Mouse (Mus musculus): ENCODE results near the gene Mccc1. TPM values are rescaled to one million over a fixed set of nuclear protein-coding genes. Genes with fewer than 3 reads are reported as not detected.

Mccc1 gene
- polyA plus RNA-seq (2012; rRNA removed): 4.7 and 4.8 TPM in 2 replicates

DNA sequence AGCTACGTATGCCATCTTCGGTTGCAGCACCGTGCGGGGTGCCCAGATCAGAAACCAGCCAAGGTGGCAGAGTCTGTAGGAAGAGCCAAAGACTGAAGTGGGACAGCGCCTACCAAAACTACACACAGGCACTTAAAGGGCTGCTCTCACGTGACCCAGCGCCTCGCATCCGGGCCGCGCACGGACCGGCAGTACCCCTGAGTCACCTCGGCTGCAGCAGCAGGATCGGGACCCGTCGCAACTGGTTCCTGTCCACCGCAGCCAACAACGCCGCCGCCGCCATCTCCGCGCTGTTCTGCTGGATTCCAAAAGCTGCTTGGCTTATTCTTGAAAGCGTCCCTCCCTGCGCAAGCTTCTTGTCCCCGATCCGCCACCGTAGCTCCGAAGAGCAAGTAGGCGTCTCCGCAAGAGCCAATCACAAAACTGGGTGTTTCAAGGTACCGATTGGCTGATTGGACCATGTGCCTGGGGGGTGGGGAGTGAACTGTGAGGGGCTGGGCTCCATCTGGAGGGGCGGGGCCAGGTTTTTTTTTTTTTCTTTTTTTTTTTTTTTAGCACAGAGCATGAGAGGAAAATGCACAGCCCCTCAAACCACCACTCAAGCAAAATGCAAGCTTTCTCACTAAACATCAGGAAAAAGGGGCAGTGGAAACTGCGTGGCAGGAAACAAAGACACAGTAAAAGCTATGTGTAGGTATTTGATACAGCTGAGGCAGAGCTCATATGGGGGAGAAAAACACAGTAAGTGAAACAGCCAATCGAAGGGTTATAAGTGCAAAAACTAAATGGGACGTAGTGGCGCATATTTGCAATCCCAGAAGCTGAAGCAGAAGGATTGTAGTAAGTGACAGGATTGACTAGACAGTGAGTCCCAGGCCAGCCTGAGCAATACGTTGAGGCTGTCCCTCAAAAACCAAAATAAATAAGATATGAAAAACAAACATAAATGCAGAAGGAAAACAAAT, at the start of gene Mccc1:
Gene Mccc1 (minus strand): TSS at position 404 of the 965 bp plus-strand sequence.
- H3K4me1 ChIP-seq (ENCODE audit: control insufficient read depth, insufficient read depth, insufficient read length): no peaks in the 10 kb centered on the region
- H3K4me3 ChIP-seq (ENCODE audit: extremely low read depth, insufficient read depth, insufficient read length): peak within 1 kb of the TSS; percentile 96
- peaks cover 2% of the 10 kb centered on the region for H3K36me3 ChIP-seq (ENCODE audit: control insufficient read depth, insufficient read depth, low read length)
- DNase-seq (ENCODE audit: low read depth in 1 of 2, low spot score in 2 of 2): peak; percentile 90 to 93
- no peaks in the 10 kb centered on the region for H3K27me3 ChIP-seq (ENCODE audit: control insufficient read depth, insufficient read depth, low read length)
- peak within 1 kb of the TSS; percentile 96 for H3K27ac ChIP-seq (ENCODE audit: insufficient read depth, low read length)
- WGBS: 2% methylated on average over 39 of the region's 39 CpGs
- TF ChIP-seq CTCF (IDR thresholded peaks at IDR 0.05; ENCODE audit: extremely low read depth, insufficient read depth, insufficient read length, insufficient replicate concordance): no peak
- no peak; the same call in 1 of the 2 replicates for TF ChIP-seq POLR2A (IDR thresholded peaks at IDR 0.05; ENCODE audit: low read depth, low read length)

DNA sequence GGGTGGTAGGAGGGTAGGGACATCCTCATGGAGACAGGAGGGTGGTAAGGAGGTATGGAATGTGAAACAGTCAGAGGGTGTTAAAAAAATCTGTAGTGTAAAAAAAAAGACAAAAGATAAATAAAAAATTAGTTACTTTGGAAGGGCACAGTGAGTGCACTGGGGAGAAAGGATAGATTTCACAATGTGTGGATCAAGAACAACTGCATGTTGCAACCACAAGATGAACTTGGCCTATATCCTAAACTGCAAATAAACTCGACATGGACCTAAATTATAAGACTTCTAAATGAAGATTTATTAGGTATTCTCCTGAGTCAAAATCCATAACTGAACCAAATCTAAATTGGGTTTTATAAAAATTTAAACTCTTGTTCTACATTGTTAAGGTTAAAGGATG, 48.6 kb upstream of the Mccc1 start:
- Histone ChIP-seq H3K4me1 (ENCODE audit: control insufficient read depth, insufficient read depth, insufficient read length) (no peaks in the 10 kb centered on the region), H3K4me3 (ENCODE audit: extremely low read depth, insufficient read depth, insufficient read length) (no peak overlapping the region), H3K27ac (ENCODE audit: insufficient read depth, low read length) (no peak overlapping the region), H3K36me3 (ENCODE audit: control insufficient read depth, insufficient read depth, low read length) (no peaks in the 10 kb centered on the region), H3K27me3 (ENCODE audit: control insufficient read depth, insufficient read depth, low read length) (no peaks in the 10 kb centered on the region)
- TF ChIP-seq POLR2A (IDR thresholded peaks at IDR 0.05; ENCODE audit: low read depth, low read length): no peak
- TF ChIP-seq CTCF (IDR thresholded peaks at IDR 0.05; ENCODE audit: extremely low read depth, insufficient read depth, insufficient read length, insufficient replicate concordance): no peak
- 65% methylated on average over 1 of the region's 1 CpGs for WGBS
- DNase-seq (ENCODE audit: low read depth in 1 of 2, low spot score in 2 of 2): no peak

DNA sequence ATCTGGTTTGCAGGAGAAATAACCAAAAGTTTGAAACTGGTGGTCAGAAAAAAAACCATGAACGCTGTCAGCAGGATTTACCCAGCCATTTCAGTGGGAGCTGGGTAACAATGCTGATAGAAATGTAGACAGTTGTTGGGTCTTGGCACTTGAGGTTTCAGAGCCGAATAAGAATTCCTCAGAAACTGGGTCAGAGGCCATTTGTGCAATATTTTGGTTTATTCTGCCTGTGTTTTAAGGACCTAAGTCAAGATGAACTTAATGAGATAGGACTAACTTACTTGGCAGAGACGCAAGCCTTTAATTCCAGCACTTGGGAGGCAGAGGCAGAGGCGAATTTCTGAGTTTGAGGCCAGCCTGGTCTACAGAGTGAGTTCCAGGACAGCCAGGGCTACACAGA, 44.6 kb upstream of the Mccc1 start:
- H3K27me3 ChIP-seq (ENCODE audit: control insufficient read depth, insufficient read depth, low read length): no peaks in the 10 kb centered on the region
- no peaks in the 10 kb centered on the region for H3K36me3 ChIP-seq (ENCODE audit: control insufficient read depth, insufficient read depth, low read length)
- WGBS: 76% methylated on average over 4 of the region's 4 CpGs
- no peaks in the 10 kb centered on the region for H3K4me1 ChIP-seq (ENCODE audit: control insufficient read depth, insufficient read depth, insufficient read length)
- no peak for DNase-seq (ENCODE audit: low read depth in 1 of 2, low spot score in 2 of 2)
- no peak overlapping the region for H3K27ac ChIP-seq (ENCODE audit: insufficient read depth, low read length)
- no peak for TF ChIP-seq POLR2A (IDR thresholded peaks at IDR 0.05; ENCODE audit: low read depth, low read length)
- no peak for TF ChIP-seq CTCF (IDR thresholded peaks at IDR 0.05; ENCODE audit: extremely low read depth, insufficient read depth, insufficient read length, insufficient replicate concordance)
- no peak overlapping the region for H3K4me3 ChIP-seq (ENCODE audit: extremely low read depth, insufficient read depth, insufficient read length)

DNA sequence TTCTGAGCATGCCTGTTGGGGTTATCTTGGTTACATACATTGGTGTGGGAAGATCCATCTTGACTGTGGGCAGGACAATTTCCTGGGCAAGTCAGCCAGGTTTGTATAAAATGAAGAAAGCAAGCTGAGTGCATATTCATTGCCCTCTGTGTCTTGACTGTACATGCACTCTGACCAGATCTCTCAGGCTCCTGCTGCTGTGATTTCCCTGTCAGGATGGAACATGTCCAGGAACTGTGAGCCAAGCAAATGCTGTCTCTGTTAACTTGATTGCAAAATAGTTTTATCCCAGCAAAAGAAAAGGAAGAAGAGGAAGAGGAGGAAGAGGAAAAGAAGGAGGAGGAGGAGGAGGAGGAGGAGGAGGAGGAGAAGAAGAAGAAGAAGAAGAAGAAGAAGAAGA, 44.0 kb upstream of the Mccc1 start:
- DNase-seq (ENCODE audit: low read depth in 1 of 2, low spot score in 2 of 2): no peak

DNA sequence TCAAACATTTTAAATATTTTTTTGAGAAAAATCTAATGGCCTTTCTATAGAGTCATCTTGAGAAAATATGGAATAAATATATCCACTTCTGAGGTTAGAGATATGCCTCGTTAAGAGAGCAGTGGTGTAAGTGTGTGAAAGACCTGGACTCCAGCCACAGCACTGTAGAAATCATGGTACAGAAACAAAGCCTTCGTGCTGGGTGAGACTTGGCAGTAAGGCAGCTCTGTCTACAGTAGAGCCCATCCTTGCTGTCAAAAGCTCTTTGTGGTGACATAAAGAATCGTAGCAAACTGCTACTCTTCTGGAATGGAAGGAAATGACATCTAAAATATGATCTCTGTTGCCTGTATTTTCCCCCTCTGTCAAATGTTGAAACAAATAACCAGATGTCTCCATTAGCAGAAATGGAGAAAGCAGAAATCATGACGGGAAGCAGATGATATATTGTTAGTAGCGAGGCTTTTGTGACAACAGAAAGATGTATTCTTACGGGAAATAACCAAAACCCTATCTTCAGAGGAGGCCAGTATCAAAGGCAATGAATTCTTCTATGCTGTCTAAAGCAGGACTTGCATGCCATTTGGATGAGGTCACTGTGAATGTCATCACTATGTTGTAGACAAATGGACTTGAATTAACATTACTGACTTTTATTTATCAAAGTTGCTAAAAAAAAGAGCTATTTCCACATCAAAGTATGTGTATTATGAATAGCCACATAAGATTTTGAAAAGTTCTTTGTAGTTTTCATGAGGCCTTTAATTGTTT, 31.4 kb upstream of the Mccc1 start:
- 68% methylated on average over 6 of the region's 6 CpGs for WGBS
- no peak overlapping the region for H3K4me3 ChIP-seq (ENCODE audit: extremely low read depth, insufficient read depth, insufficient read length)
- DNase-seq (ENCODE audit: low read depth in 1 of 2, low spot score in 2 of 2): no peak
- no peaks in the 10 kb centered on the region for H3K4me1 ChIP-seq (ENCODE audit: control insufficient read depth, insufficient read depth, insufficient read length)
- no peaks in the 10 kb centered on the region for H3K27me3 ChIP-seq (ENCODE audit: control insufficient read depth, insufficient read depth, low read length)
- TF ChIP-seq CTCF (IDR thresholded peaks at IDR 0.05; ENCODE audit: extremely low read depth, insufficient read depth, insufficient read length, insufficient replicate concordance): no peak
- H3K36me3 ChIP-seq (ENCODE audit: control insufficient read depth, insufficient read depth, low read length): no peaks in the 10 kb centered on the region
- no peak overlapping the region for H3K27ac ChIP-seq (ENCODE audit: insufficient read depth, low read length)

More for the DNA sequence above, 44.0 kb upstream of the Mccc1 start:
- Histone ChIP-seq H3K27me3 (ENCODE audit: control insufficient read depth, insufficient read depth, low read length) (no peaks in the 10 kb centered on the region), H3K27ac (ENCODE audit: insufficient read depth, low read length) (no peak overlapping the region), H3K36me3 (ENCODE audit: control insufficient read depth, insufficient read depth, low read length) (no peaks in the 10 kb centered on the region), H3K4me3 (ENCODE audit: extremely low read depth, insufficient read depth, insufficient read length) (no peak overlapping the region), H3K4me1 (ENCODE audit: control insufficient read depth, insufficient read depth, insufficient read length) (no peaks in the 10 kb centered on the region)
- no peak for TF ChIP-seq CTCF (IDR thresholded peaks at IDR 0.05; ENCODE audit: extremely low read depth, insufficient read depth, insufficient read length, insufficient replicate concordance)
- TF ChIP-seq POLR2A (IDR thresholded peaks at IDR 0.05; ENCODE audit: low read depth, low read length): no peak

DNA sequence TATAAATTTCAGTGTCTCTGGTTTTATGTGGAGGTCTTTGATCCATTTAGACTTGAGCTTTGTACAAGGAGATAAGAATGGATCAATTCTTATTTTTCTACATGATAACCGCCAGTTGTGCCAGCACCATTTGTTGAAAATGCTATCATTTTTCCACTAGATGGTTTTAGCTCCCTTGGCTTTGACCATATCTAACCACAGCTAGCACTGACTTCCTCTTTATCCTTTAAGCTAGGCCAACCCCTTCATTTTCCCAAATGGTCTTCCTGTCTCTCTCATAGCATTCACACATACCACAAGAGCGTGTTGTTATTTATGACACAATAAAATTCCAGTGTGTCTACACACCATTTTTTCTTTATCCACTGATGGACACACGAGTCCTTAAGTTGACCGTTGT, 29.5 kb upstream of the Mccc1 start:
- H3K4me3 ChIP-seq (ENCODE audit: extremely low read depth, insufficient read depth, insufficient read length): no peak overlapping the region
- no peak for DNase-seq (ENCODE audit: low read depth in 1 of 2, low spot score in 2 of 2)
- H3K36me3 ChIP-seq (ENCODE audit: control insufficient read depth, insufficient read depth, low read length): no peaks in the 10 kb centered on the region
- H3K27ac ChIP-seq (ENCODE audit: insufficient read depth, low read length): no peak overlapping the region
- no peaks in the 10 kb centered on the region for H3K4me1 ChIP-seq (ENCODE audit: control insufficient read depth, insufficient read depth, insufficient read length)
- WGBS: 75% methylated on average over 4 of the region's 4 CpGs
- no peak for TF ChIP-seq CTCF (IDR thresholded peaks at IDR 0.05; ENCODE audit: extremely low read depth, insufficient read depth, insufficient read length, insufficient replicate concordance)
- no peak for TF ChIP-seq POLR2A (IDR thresholded peaks at IDR 0.05; ENCODE audit: low read depth, low read length)
- no peaks in the 10 kb centered on the region for H3K27me3 ChIP-seq (ENCODE audit: control insufficient read depth, insufficient read depth, low read length)

Data from spleen, adult 2 months (tissue).